Mouse (Mus musculus) bone marrow macrophage, adult 2 months (primary cell): Measurements from ENCODE around the gene Adcy6.

Source experiments
- CTCF ChIP-seq: IDR thresholded peaks from 2 replicates; pipeline ENCODE4 v1.5.1; 2012; ENCODE audit warnings: low read depth, mild to moderate bottlenecking, low read length, moderate library complexity
- POLR2A ChIP-seq: IDR thresholded peaks from 2 replicates; pipeline ENCODE4 v1.6.1; 2012; ENCODE audit warnings: mild to moderate bottlenecking, low read depth, low read length, borderline replicate concordance

DNA sequence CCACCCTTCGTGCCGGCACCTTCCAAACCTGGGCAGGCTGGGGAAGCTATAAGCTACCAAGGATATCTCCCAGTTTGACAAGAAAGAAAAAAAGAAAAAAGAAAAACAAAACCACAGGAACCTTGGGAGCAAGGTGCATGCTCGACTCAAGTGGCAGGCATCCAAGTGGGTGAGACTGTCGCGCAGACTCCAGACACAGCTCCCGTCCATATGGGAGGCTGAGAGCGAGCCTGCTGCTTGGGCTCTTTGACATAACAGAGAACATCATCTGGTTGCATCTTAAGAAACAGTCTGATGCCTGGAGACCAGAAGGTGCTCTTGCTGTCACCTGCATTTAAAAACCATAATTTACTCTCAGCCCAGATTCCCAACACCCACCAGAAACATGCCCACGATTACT, 27.5 kb downstream of the Adcy6 start:
- TF ChIP-seq CTCF, result no peak
- no peak for TF ChIP-seq POLR2A
